Mouse (Mus musculus): Measurements from ENCODE around the gene Nphp4. TPM values are rescaled to one million over a fixed set of nuclear protein-coding genes. Genes with fewer than 3 reads are reported as not detected.

Nphp4 gene
- polyA plus RNA-seq, 1 experiment from 2014 or later: 0.15 TPM

- Histone ChIP-seq H3K27me3 (ENCODE audit: control insufficient read depth, insufficient read depth, low read depth, low read length) (no peaks in the 10 kb centered on the region; the same call in 1 of the 2 replicates), H3K36me3 (ENCODE audit: control insufficient read depth, insufficient read depth) (no peaks in the 10 kb centered on the region), H3K9me3 (replicated peaks; ENCODE audit: control insufficient read depth, low read length) (no peaks in the 10 kb centered on the region), H3K9ac (ENCODE audit: low read depth, low read length) (no peak overlapping the region), H3K27ac (ENCODE audit: low read length) (no peak overlapping the region), H3K4me1 (ENCODE audit: control insufficient read depth, low read depth, low read length) (no peaks in the 10 kb centered on the region), H3K4me3 (ENCODE audit: low read depth, low read length) (no peak overlapping the region), H3K4me2 (ENCODE audit: low read depth, low read length) (no peak overlapping the region)
- ATAC-seq (ENCODE audit: low read depth): no peak
- WGBS (ENCODE audit: insufficient replicate concordance): 41% methylated on average over 17 of the region's 17 CpGs
Measured at GRCm38 (mm10) chr4:152558246-152558645, 81.7 kb downstream of the Nphp4 start.

- Histone ChIP-seq H3K9me3 (replicated peaks; ENCODE audit: control insufficient read depth, low read length) (no peaks in the 10 kb centered on the region), H3K9ac (ENCODE audit: low read depth, low read length) (no peak overlapping the region), H3K27me3 (ENCODE audit: control insufficient read depth, insufficient read depth, low read depth, low read length) (no peaks in the 10 kb centered on the region), H3K4me3 (ENCODE audit: low read depth, low read length) (no peak overlapping the region), H3K27ac (ENCODE audit: low read length) (no peak overlapping the region), H3K36me3 (ENCODE audit: control insufficient read depth, insufficient read depth) (no peaks in the 10 kb centered on the region), H3K4me1 (ENCODE audit: control insufficient read depth, low read depth, low read length) (no peaks in the 10 kb centered on the region), H3K4me2 (ENCODE audit: low read depth, low read length) (no peak overlapping the region)
- no peak for ATAC-seq (ENCODE audit: low read depth)
- 54% methylated on average over 4 of the region's 4 CpGs for WGBS (ENCODE audit: insufficient replicate concordance)
Measured at GRCm38 (mm10) chr4:152568006-152568405, 91.5 kb downstream of the Nphp4 start.

- no peak for ATAC-seq (ENCODE audit: low read depth)
- Histone ChIP-seq H3K9ac (ENCODE audit: low read depth, low read length) (no peak overlapping the region), H3K36me3 (ENCODE audit: control insufficient read depth, insufficient read depth) (no peaks in the 10 kb centered on the region), H3K4me1 (ENCODE audit: control insufficient read depth, low read depth, low read length) (no peaks in the 10 kb centered on the region), H3K27me3 (ENCODE audit: control insufficient read depth, insufficient read depth, low read depth, low read length) (no peaks in the 10 kb centered on the region), H3K4me3 (ENCODE audit: low read depth, low read length) (no peak overlapping the region), H3K27ac (ENCODE audit: low read length) (no peak overlapping the region), H3K9me3 (replicated peaks; ENCODE audit: control insufficient read depth, low read length) (no peaks in the 10 kb centered on the region), H3K4me2 (ENCODE audit: low read depth, low read length) (no peak overlapping the region)
- 41% methylated on average over 23 of the region's 23 CpGs for WGBS (ENCODE audit: insufficient replicate concordance)
Measured at GRCm38 (mm10) chr4:152568662-152569395, 92.3 kb downstream of the Nphp4 start.

- ATAC-seq (ENCODE audit: low read depth): no peak
- H3K36me3 ChIP-seq (ENCODE audit: control insufficient read depth, insufficient read depth): no peaks in the 10 kb centered on the region
- H3K4me2 ChIP-seq (ENCODE audit: low read depth, low read length): no peak overlapping the region
- no peak overlapping the region for H3K9ac ChIP-seq (ENCODE audit: low read depth, low read length)
- no peaks in the 10 kb centered on the region for H3K9me3 ChIP-seq (replicated peaks; ENCODE audit: control insufficient read depth, low read length)
- H3K27ac ChIP-seq (ENCODE audit: low read length): no peak overlapping the region
- H3K4me1 ChIP-seq (ENCODE audit: control insufficient read depth, low read depth, low read length): no peaks in the 10 kb centered on the region
- 52% methylated on average over 12 of the region's 12 CpGs for WGBS (ENCODE audit: insufficient replicate concordance)
- H3K27me3 ChIP-seq (ENCODE audit: control insufficient read depth, insufficient read depth, low read depth, low read length): no peaks in the 10 kb centered on the region
- no peak overlapping the region for H3K4me3 ChIP-seq (ENCODE audit: low read depth, low read length)
Measured at GRCm38 (mm10) chr4:152574266-152574665, 97.8 kb downstream of the Nphp4 start.

GRCm38 (mm10) chr4:152576826-152577225 lies 100.3 kb downstream of the Nphp4 start:
- no peak overlapping the region for H3K9ac ChIP-seq (ENCODE audit: low read depth, low read length)
- no peak overlapping the region for H3K4me2 ChIP-seq (ENCODE audit: low read depth, low read length)
- H3K27me3 ChIP-seq (ENCODE audit: control insufficient read depth, insufficient read depth, low read depth, low read length): no peaks in the 10 kb centered on the region
- no peaks in the 10 kb centered on the region for H3K9me3 ChIP-seq (replicated peaks; ENCODE audit: control insufficient read depth, low read length)
- H3K36me3 ChIP-seq (ENCODE audit: control insufficient read depth, insufficient read depth): no peaks in the 10 kb centered on the region
- ATAC-seq (ENCODE audit: low read depth): no peak
- no peak overlapping the region for H3K27ac ChIP-seq (ENCODE audit: low read length)
- no peaks in the 10 kb centered on the region for H3K4me1 ChIP-seq (ENCODE audit: control insufficient read depth, low read depth, low read length)
- 69% methylated on average over 4 of the region's 4 CpGs for WGBS (ENCODE audit: insufficient replicate concordance)
- H3K4me3 ChIP-seq (ENCODE audit: low read depth, low read length): no peak overlapping the region

- Histone ChIP-seq H3K36me3 (ENCODE audit: control insufficient read depth, insufficient read depth) (no peaks in the 10 kb centered on the region), H3K4me1 (ENCODE audit: control insufficient read depth, low read depth, low read length) (no peaks in the 10 kb centered on the region), H3K4me3 (ENCODE audit: low read depth, low read length) (no peak overlapping the region), H3K27me3 (ENCODE audit: control insufficient read depth, insufficient read depth, low read depth, low read length) (no peaks in the 10 kb centered on the region), H3K4me2 (ENCODE audit: low read depth, low read length) (no peak overlapping the region), H3K9me3 (replicated peaks; ENCODE audit: control insufficient read depth, low read length) (no peaks in the 10 kb centered on the region), H3K9ac (ENCODE audit: low read depth, low read length) (no peak overlapping the region), H3K27ac (ENCODE audit: low read length) (no peak overlapping the region)
- WGBS (ENCODE audit: insufficient replicate concordance): 57% methylated on average over 4 of the region's 4 CpGs
- no peak for ATAC-seq (ENCODE audit: low read depth)
Measured at GRCm38 (mm10) chr4:152579956-152580355, 103.5 kb downstream of the Nphp4 start.

GRCm38 (mm10) chr4:152582206-152582605 lies 105.7 kb downstream of the Nphp4 start:
- no peak for ATAC-seq (ENCODE audit: low read depth)
- H3K27me3 ChIP-seq (ENCODE audit: control insufficient read depth, insufficient read depth, low read depth, low read length): no peaks in the 10 kb centered on the region
- H3K4me3 ChIP-seq (ENCODE audit: low read depth, low read length): no peak overlapping the region
- H3K9ac ChIP-seq (ENCODE audit: low read depth, low read length): no peak overlapping the region
- no peaks in the 10 kb centered on the region for H3K9me3 ChIP-seq (replicated peaks; ENCODE audit: control insufficient read depth, low read length)
- H3K4me1 ChIP-seq (ENCODE audit: control insufficient read depth, low read depth, low read length): no peaks in the 10 kb centered on the region
- 33% methylated on average over 6 of the region's 6 CpGs for WGBS (ENCODE audit: insufficient replicate concordance)
- H3K27ac ChIP-seq (ENCODE audit: low read length): no peak overlapping the region
- H3K36me3 ChIP-seq (ENCODE audit: control insufficient read depth, insufficient read depth): no peaks in the 10 kb centered on the region
- H3K4me2 ChIP-seq (ENCODE audit: low read depth, low read length): no peak overlapping the region

GRCm38 (mm10) chr4:152583616-152584015 lies 107.1 kb downstream of the Nphp4 start:
- Histone ChIP-seq H3K4me1 (ENCODE audit: control insufficient read depth, low read depth, low read length) (no peaks in the 10 kb centered on the region), H3K9ac (ENCODE audit: low read depth, low read length) (no peak overlapping the region), H3K27me3 (ENCODE audit: control insufficient read depth, insufficient read depth, low read depth, low read length) (no peaks in the 10 kb centered on the region), H3K27ac (ENCODE audit: low read length) (no peak overlapping the region), H3K4me3 (ENCODE audit: low read depth, low read length) (no peak overlapping the region), H3K4me2 (ENCODE audit: low read depth, low read length) (no peak overlapping the region), H3K9me3 (replicated peaks; ENCODE audit: control insufficient read depth, low read length) (no peaks in the 10 kb centered on the region), H3K36me3 (ENCODE audit: control insufficient read depth, insufficient read depth) (no peaks in the 10 kb centered on the region)
- no peak for ATAC-seq (ENCODE audit: low read depth)
- 60% methylated on average over 6 of the region's 6 CpGs for WGBS (ENCODE audit: insufficient replicate concordance)

GRCm38 (mm10) chr4:152585526-152585925 lies 109.0 kb downstream of the Nphp4 start:
- Histone ChIP-seq H3K9ac (ENCODE audit: low read depth, low read length) (no peak overlapping the region), H3K27ac (ENCODE audit: low read length) (no peak overlapping the region), H3K9me3 (replicated peaks; ENCODE audit: control insufficient read depth, low read length) (no peaks in the 10 kb centered on the region), H3K36me3 (ENCODE audit: control insufficient read depth, insufficient read depth) (no peaks in the 10 kb centered on the region), H3K27me3 (ENCODE audit: control insufficient read depth, insufficient read depth, low read depth, low read length) (no peaks in the 10 kb centered on the region), H3K4me1 (ENCODE audit: control insufficient read depth, low read depth, low read length) (no peaks in the 10 kb centered on the region), H3K4me3 (ENCODE audit: low read depth, low read length) (no peak overlapping the region), H3K4me2 (ENCODE audit: low read depth, low read length) (no peak overlapping the region)
- WGBS (ENCODE audit: insufficient replicate concordance): 77% methylated on average over 15 of the region's 15 CpGs
- ATAC-seq (ENCODE audit: low read depth): no peak

Data from liver, embryonic 16.5 days (tissue).